Mouse (Mus musculus): ENCODE measurements around the gene Rufy1.

Gene Rufy1

DNA sequence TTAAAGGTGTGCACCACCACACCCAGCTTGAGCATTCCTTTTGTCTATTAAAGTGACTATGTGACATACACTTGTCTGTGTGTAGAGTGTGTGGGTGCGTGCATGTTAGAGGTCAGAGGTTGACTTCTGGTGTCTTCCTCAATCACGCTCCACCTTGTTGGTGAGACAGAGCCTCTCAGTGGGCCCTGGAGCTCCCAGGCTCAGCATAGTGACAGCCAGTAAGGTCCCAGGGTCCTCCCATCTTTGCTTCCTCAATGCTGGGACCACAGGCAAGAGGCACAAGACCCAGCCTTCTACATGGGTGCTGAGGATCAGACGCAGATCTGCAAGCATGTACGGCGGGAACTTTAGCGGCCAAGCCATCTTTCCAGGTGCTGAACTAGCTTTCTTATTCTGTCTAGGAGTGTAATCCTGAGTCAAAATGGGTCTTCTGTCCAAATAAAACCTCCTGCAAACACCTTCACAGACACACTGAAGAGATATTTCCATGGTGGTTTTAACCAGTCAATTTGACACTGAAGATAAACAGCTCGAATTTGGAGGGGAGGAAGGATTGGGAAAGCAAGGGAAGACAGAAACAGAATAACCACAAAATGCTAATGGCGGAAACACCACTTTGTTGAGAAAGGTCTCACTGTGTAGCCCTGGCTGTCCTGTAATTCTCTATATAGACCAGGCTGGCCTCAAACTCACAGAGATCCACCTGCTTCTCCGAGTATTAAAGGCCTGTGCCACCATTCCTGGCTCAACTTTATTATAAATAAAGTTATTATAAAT is 84.5 kb downstream of the Rufy1 start:
- no peak for DNase-seq

DNA sequence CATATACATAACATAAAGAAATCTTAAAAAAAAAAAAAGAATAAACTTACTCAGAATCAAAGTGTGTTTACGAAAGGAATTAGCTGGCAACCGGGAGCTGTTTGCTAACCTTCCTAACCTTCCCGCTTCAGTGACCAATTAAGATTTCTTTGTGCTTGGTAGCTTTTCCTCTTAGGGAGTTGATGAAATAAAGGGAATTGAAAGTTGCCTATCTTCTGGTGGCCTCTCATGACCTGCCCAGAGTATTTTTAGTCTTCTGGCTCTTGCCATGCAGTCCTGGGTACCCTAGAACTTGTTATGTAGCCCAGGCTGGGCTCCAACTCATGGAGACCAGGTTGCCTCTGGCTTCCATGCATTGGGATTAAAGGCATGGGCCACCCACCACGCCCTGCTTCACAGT is 85.4 kb downstream of the Rufy1 start:
- DNase-seq, result no peak
